Mouse (Mus musculus): ENCODE results near the gene Prkacb.

DNA sequence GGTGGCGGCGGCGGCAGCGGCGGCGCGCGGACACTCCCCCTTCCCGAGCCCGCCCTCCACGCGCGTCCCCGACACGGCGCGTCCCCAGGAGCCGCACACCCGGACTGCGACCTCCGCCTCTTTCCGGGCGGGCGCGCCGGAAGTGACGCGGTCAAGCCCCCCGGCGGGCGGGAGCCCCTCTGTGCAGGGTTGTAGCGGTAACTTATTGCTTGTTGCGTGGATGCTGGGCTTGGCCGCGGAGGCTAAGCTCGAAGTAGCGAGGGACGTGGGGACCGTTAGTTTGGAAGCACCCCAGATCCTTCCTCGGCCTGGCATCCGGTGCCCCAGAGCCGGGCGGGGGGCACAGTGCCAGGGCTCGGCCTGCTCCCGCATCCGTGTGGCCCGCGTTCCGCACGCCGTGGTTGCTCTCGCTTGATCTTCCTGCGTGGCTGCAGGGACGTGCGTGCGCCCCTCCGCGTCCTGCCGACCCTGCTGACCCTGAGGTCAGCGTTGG, at the start of gene Prkacb:
- TF ChIP-seq ZC3H11A (IDR thresholded peaks at IDR 0.05; ENCODE audit: borderline replicate concordance, low read depth, low read length) (no peak), ZNF384 (IDR thresholded peaks at IDR 0.05; ENCODE audit: low read depth, low read length) (no peak), CHD2 (IDR thresholded peaks at IDR 0.05; ENCODE audit: low read depth, low read length) (no peak)

Measured in ES-E14 (cell line).